Mouse (Mus musculus) skeletal muscle tissue, postnatal 0 days (tissue): ENCODE results near the gene Steap4. TPM values are rescaled to one million over a fixed set of nuclear protein-coding genes. Genes with fewer than 3 reads are reported as not detected.

Source experiments
- polyA plus RNA-seq: library from polyadenylated mRNA; unstranded; fragments of >200 nt; fragmentation: Nextera tagmentation; extraction: Ambion mirVana; gene quantifications from 2 replicates; pipeline ENCODE4 v1.2.1, GENCODE M21; 2015

Steap4 gene
- polyA plus RNA-seq, result 18.9 and 26.5 TPM in 2 replicates

DNA sequence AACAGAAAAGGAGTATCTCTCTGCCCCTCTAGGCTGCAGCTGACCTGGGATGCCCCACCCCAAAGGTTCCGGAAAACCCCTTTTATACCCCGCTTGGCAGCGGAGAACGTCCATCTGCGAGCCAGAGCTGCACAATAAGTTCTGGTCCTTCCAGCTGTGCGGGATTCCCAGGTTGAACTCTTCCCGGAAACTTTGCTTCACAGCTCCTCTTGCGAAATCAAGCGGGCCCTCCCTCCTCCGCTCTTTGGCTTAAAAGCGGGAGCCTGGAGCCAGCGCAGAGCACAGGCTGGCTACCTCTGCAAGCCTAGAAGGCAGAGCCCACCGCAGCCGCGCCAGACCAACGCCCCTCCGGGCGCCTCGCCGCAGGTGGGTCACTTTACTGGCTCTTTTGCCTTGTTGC, at the start of gene Steap4:
Steap4 (plus strand) TSS at position 282 of the 400 bp plus-strand sequence.

Other genes starting within 250 kb of the Steap4 start
- gene Sri, start 85.6 kb downstream of the Steap4 start, polyA plus RNA-seq, result 112 and 115 TPM in 2 replicates